Mouse (Mus musculus) hindbrain, embryonic 11.5 days (tissue): ENCODE results near the gene Mob3a. TPM values are rescaled to one million over a fixed set of nuclear protein-coding genes. Genes with fewer than 3 reads are reported as not detected.
A peak's percentile ranks its signal among the peaks of the same experiment; 100 is the strongest.

Experiments
- ATAC-seq: fragments of 200-750 bp; cut with Nextera tagmentation; 2 replicates; pipeline ENCODE4 v1.8.0; 2017; ENCODE audit warnings: mild to moderate bottlenecking, moderate TSS enrichment, moderate library complexity; ENCODE audit not compliant: low FRiP score
- DNase-seq: peaks from one replicate; pipeline ENCODE4 v3.0.0-alpha.2; 2015; ENCODE audit warnings: low spot score
- H3K27ac ChIP-seq: fragments of 300-500 bp; sonication (generic); 2 replicates; pipeline ENCODE4 v1.5.1; 2014; ENCODE audit warnings: mild to moderate bottlenecking, low read depth, low read length
- H3K27me3 ChIP-seq: fragments of 300-500 bp; sonication (generic); 2 replicates; pipeline ENCODE4 v1.6.1; 2014; ENCODE audit warnings: mild to moderate bottlenecking, low read length, moderate library complexity, mixed read lengths; ENCODE audit not compliant: control insufficient read depth, insufficient read depth
- H3K36me3 ChIP-seq: fragments of 300-500 bp; sonication (generic); 2 replicates; pipeline ENCODE4 v1.6.1; 2014; ENCODE audit warnings: mild to moderate bottlenecking, low read length, moderate library complexity, mixed read lengths; ENCODE audit not compliant: control insufficient read depth, insufficient read depth
- H3K4me1 ChIP-seq: fragments of 300-500 bp; sonication (generic); replicated peaks from 2 replicates; pipeline ENCODE4 v1.6.1; 2014; ENCODE audit warnings: low read length, mixed read lengths; ENCODE audit not compliant: control insufficient read depth, insufficient read depth
- H3K4me2 ChIP-seq: fragments of 300-500 bp; sonication (generic); replicated peaks from 2 replicates; pipeline ENCODE4 v1.6.1; 2014; ENCODE audit warnings: mild to moderate bottlenecking, low read depth, low read length
- H3K4me3 ChIP-seq: fragments of 300-500 bp; sonication (generic); 2 replicates; pipeline ENCODE4 v1.5.1; 2014; ENCODE audit warnings: low read depth, low read length
- H3K9ac ChIP-seq: fragments of 300-500 bp; sonication (generic); 2 replicates; pipeline ENCODE4 v1.6.1; 2014; ENCODE audit warnings: low read depth, low read length
- H3K9me3 ChIP-seq: fragments of 300-500 bp; sonication (generic); 2 replicates; pipeline ENCODE4 v1.6.1; 2016; ENCODE audit warnings: low read length; ENCODE audit not compliant: control insufficient read depth
- WGBS: fragments of 180-500 bp; shearing (Covaris S2); extraction: QIAGEN DNeasy Blood & Tissue Kit; methylation state at CpG from one replicate; pipeline ENCODE4 v1.1.7; 2014; 5-methylcytosine and 5-hydroxymethylcytosine counted together
- polyA plus RNA-seq: library from polyadenylated mRNA; unstranded; fragments of >200 nt; fragmentation: Nextera tagmentation; extraction: Ambion mirVana; gene quantifications from 2 replicates; pipeline ENCODE4 v1.2.1, GENCODE M21; 2014

Gene Mob3a
- polyA plus RNA-seq, 1 experiment from 2014 or later: 54.4 TPM

DNA sequence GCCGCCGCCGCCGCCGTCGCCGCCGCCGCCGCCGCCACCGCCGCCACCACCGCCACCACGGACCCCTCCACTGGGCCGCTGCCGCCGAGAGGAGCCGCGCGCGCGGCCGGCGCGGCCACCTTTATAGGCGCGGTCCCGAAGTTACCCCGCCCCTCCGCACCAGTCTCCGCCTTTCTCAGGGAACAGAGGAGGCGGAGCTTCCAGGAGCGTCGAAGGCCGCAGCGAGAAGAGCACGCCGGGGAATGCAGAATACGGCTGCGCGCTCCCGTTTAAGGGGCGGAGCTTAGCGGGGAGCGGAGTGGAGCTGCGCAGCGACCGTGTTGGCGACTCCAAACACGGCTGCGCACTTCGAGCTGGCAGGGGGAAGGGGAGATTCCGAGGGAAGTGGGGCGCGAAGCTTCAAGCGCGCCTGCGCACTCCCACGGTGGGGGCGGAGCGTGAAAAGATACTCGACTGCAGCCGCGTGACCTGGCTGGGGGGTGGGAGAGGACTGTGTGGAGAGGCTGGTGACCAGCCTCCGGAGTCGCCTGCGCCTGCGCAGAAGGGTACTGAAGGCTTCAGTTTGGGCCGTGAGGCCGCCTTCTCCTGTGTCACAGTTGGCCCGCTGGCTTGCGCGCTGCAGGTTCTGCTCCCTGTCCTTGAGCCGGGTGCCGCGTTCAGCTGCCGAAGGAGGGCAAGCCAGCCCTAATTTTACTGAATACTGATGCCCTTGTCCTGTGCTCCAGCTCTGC, 25.4 kb downstream of the Mob3a start:
- H3K9me3 ChIP-seq: no peaks in the 10 kb centered on the region
- peak overlapping the region; percentile 94 for H3K27ac ChIP-seq
- H3K4me3 ChIP-seq: peak overlapping the region; percentile 92
- peaks cover 21% of the 10 kb centered on the region for H3K4me1 ChIP-seq
- ATAC-seq (peak; percentile 94), DNase-seq (peak; percentile 99)
- peak overlapping the region; percentile 90 for H3K4me2 ChIP-seq
- H3K9ac ChIP-seq: peak overlapping the region; percentile 97
- under 1% methylated on average over 58 of the region's 78 CpGs for WGBS
- no peaks in the 10 kb centered on the region for H3K27me3 ChIP-seq
- no peaks in the 10 kb centered on the region for H3K36me3 ChIP-seq

DNA sequence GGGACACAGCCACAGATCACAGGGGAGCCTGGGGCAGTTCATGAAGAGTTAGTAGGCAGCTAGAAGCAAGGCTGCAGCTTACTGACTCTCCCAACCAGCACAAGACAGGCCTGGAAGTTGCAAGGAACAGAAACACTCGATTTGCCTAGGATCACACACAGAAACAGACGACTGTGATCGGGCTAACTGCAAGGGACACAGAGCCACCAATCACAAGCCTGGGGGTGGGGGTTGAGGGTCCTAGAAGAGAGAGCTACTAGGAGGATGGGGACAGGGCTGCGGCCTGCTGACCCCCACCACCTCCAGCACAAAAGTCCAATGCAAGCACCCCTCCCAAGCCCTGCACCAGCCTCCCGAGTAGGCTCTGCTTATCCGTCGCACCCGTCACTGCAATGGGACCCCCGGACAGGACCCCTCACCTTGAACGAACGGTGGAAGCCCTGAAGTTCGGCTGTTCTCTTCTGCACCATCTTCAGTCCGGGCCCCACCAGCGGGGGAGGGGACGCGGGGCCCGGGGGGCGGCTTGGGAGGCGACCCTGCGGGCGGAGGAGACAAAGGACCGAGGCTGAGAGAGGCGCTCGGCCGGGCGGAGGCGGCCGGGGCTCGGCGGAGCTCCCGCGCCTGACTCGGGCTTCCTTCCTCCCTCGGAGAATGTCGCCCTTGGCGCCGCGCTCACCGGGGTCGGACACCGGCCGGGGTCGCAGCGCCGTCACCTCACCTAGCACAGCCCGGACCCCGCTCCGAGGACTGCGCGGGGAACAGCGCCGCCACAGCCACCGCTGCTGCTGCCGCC, 26.2 kb downstream of the Mob3a start:
- peaks cover 21% of the 10 kb centered on the region for H3K4me1 ChIP-seq
- H3K4me3 ChIP-seq: peak overlapping the region; percentile 92
- H3K27me3 ChIP-seq: no peaks in the 10 kb centered on the region
- peak overlapping the region; percentile 90 for H3K4me2 ChIP-seq
- peak; percentile 59 for DNase-seq
- 0% methylated on average over 49 of the region's 54 CpGs for WGBS
- H3K27ac ChIP-seq: peak overlapping the region; percentile 94
- ATAC-seq: peak; percentile 8; the same call in 1 of the 2 replicates
- peak overlapping the region; percentile 97 for H3K9ac ChIP-seq
- no peaks in the 10 kb centered on the region for H3K9me3 ChIP-seq
- H3K36me3 ChIP-seq: no peaks in the 10 kb centered on the region

GRCm38 (mm10) chr10:80674851-80675404, 26.8 kb downstream of the Mob3a start:
- H3K27ac ChIP-seq: 0 out of 2 replicates have a peak overlapping the region, but pooled peaks have one; percentile 94
- peak overlapping the region; percentile 92 for H3K4me3 ChIP-seq
- H3K9ac ChIP-seq: peak overlapping the region; percentile 97
- DNase-seq (no peak), ATAC-seq (no peak)
- H3K4me2 ChIP-seq: peak overlapping the region; percentile 90
- H3K4me1 ChIP-seq: peaks cover 21% of the 10 kb centered on the region
- no peaks in the 10 kb centered on the region for H3K9me3 ChIP-seq
- 29% methylated on average over 6 of the region's 6 CpGs for WGBS
- peaks cover 3% of the 10 kb centered on the region; the same call in 1 of the 2 replicates for H3K36me3 ChIP-seq
- no peaks in the 10 kb centered on the region for H3K27me3 ChIP-seq

DNA sequence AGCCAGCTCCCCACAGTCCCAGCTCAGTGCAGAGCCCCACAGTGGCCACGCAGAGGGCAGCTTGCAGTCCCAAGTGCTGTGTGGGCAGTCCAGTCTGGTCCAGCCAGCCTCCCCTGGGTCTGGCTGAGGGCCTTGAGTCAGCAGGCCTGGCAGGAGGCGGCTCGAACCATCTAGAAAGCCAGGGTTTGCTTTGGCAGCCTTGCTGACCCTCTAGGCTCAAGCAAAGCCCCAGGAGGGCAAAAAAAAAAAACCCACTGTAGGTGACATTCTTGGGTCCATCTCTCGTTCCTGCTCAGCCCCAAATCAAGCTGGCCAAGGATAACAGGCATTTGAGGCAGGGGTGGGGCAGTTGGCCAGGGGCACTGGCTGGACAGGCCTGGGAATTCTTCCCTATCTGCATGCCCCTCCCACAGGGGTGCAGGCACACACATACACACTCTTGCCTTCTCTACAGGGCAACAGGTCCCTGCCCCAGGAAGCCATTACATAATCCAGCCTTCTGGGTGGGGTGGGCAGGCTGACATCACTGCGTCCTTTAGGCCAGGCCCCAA, 27.5 kb downstream of the Mob3a start:
- Histone ChIP-seq H3K36me3 (peaks cover 9% of the 10 kb centered on the region; the same call in 1 of the 2 replicates), H3K9ac (peak overlapping the region; percentile 97; the same call in 1 of the 2 replicates), H3K4me2 (peak overlapping the region; percentile 90), H3K27ac (no peak overlapping the region), H3K4me3 (peak overlapping the region; percentile 92), H3K9me3 (no peaks in the 10 kb centered on the region), H3K4me1 (peaks cover 21% of the 10 kb centered on the region), H3K27me3 (no peaks in the 10 kb centered on the region)
- DNase-seq: no peak
- no peak for ATAC-seq
- WGBS: 66% methylated on average over 5 of the region's 5 CpGs

- DNase-seq (no peak), ATAC-seq (no peak)
- Histone ChIP-seq H3K36me3 (peaks cover 11% of the 10 kb centered on the region; the same call in 1 of the 2 replicates), H3K4me3 (no peak overlapping the region; the same call in 1 of the 2 replicates), H3K9me3 (no peaks in the 10 kb centered on the region), H3K4me2 (peak overlapping the region; percentile 90; the same call in 1 of the 2 replicates), H3K9ac (peak overlapping the region; percentile 31; the same call in 1 of the 2 replicates), H3K4me1 (peaks cover 21% of the 10 kb centered on the region), H3K27ac (no peak overlapping the region), H3K27me3 (no peaks in the 10 kb centered on the region)
- WGBS: 96% methylated on average over 3 of the region's 3 CpGs
These were observed 28.1 kb downstream of the Mob3a start for GRCm38 (mm10) chr10:80673690-80674089.

DNA sequence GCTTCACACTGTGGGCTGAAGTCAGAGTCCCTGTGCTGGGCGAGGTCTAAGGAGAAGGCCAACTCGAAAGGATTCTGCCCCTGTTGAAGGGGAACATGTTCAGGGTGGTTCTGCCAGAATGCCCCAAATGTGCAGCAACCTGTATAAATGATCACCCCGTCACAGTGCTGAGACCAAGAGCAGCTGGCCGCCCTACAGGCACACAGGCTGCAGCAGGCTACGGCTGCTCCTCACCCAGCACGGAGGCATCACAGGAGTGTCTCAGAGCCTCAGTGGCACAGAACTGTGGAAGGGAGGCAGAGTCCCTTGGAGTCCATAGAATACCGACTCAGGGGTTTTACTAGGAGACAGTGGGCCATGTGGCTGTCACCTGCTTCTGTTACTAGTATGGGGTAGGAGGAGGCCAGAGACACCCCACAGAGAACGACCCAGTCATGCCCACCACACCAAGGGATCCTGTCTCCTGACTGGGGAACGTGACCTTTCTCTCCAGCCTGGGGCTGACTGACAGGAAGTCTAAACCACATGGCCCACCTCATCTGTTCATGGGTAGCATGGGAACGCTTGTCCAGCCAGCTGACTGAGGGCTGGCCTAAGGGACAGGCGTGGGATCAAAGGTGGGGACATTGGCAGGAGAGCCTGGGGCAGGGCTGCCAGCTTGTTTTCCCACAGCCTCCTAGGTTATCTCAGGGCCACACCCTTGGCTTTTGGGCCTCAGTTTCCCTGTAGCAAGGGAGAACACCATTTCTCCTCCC, 29.7 kb downstream of the Mob3a start:
- no peak for ATAC-seq
- Histone ChIP-seq H3K4me2 (no peak overlapping the region), H3K27ac (no peak overlapping the region), H3K9me3 (no peaks in the 10 kb centered on the region), H3K4me1 (peaks cover 15% of the 10 kb centered on the region), H3K4me3 (no peak overlapping the region), H3K36me3 (peaks cover 21% of the 10 kb centered on the region; the same call in 1 of the 2 replicates), H3K27me3 (no peaks in the 10 kb centered on the region), H3K9ac (0 out of 2 replicates have a peak overlapping the region, but pooled peaks have one; percentile 16)
- DNase-seq: no peak
- WGBS: 79% methylated on average over 11 of the region's 11 CpGs

DNA sequence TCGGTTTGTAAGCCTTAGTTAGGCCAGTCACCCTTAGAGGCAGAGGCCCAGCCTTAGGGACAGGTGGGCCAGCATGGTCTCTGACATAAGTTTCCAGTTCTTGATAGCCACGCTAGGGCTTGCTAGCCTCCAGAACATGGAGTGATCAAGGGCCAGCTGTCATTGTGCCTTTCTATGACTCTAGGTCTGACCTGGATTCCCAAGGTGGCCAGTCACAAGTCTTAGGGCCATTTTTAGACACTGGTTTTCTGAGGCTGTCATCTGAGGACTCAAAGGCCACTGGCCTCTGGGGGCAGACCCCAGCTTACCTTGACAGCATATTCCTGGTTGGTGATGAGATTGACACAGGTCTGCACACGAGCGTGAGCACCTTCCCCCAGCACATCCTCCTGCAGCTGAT, 30.5 kb downstream of the Mob3a start:
- no peak for ATAC-seq
- Histone ChIP-seq H3K9ac (no peak overlapping the region), H3K27me3 (no peaks in the 10 kb centered on the region), H3K4me3 (no peak overlapping the region), H3K4me2 (no peak overlapping the region), H3K9me3 (no peaks in the 10 kb centered on the region), H3K4me1 (peaks cover 15% of the 10 kb centered on the region), H3K27ac (no peak overlapping the region), H3K36me3 (peaks cover 21% of the 10 kb centered on the region; the same call in 1 of the 2 replicates)
- DNase-seq: no peak
- WGBS: 84% methylated on average over 4 of the region's 4 CpGs

GRCm38 (mm10) chr10:80670531-80670930, 31.2 kb downstream of the Mob3a start:
- no peak overlapping the region for H3K4me2 ChIP-seq
- H3K27ac ChIP-seq: no peak overlapping the region
- H3K4me1 ChIP-seq: peaks cover 15% of the 10 kb centered on the region
- WGBS: 98% methylated on average over 2 of the region's 2 CpGs
- peaks cover 21% of the 10 kb centered on the region; the same call in 1 of the 2 replicates for H3K36me3 ChIP-seq
- H3K9ac ChIP-seq: no peak overlapping the region
- H3K27me3 ChIP-seq: no peaks in the 10 kb centered on the region
- no peaks in the 10 kb centered on the region for H3K9me3 ChIP-seq
- no peak for DNase-seq
- H3K4me3 ChIP-seq: no peak overlapping the region
- ATAC-seq: no peak
